Mouse (Mus musculus) frontal cortex, postnatal 10 days (tissue): ENCODE data around the gene Fut8.
"Not testable (repeated sequence)": the region's sequence is repeated elsewhere in the genome, so short reads cannot be mapped to it uniquely, and the experiment has no call there.

Experiments
- DNase-seq, 2 experiments: peaks; one replicate each; pipeline ENCODE4 v3.0.0; 2022; ENCODE audit warnings: low spot score in 2 of 2, mixed read lengths in 1 of 2

Fut8 gene

GRCm38 (mm10) chr12:77222272-77222874 is 15.6 kb upstream of the Fut8 start:
- DNase-seq, result no peak

DNA sequence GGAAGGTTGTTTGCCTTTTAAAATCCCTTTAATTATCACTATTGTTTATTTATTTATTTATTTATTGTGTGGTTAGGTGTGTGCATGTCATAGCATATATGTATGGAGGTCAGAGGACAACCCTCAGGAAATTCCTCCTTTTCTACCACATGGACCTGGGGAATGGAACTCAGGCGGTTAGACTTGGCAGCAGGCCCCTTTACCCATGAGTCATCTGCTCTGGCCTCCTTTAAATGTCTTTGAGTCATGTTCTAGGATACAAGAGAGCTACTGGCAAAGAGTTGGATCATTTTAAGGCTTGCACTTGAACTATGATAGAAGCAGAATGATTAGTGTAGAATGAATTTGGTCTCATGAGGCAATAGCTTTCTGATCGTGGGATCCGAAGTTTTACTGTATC is 14.3 kb upstream of the Fut8 start:
- DNase-seq, result no peak

GRCm38 (mm10) chr12:77224121-77224520 is 13.8 kb upstream of the Fut8 start:
- DNase-seq, result no peak

- no peak for DNase-seq
These were observed 13.0 kb upstream of the Fut8 start for GRCm38 (mm10) chr12:77224891-77225290.

DNA sequence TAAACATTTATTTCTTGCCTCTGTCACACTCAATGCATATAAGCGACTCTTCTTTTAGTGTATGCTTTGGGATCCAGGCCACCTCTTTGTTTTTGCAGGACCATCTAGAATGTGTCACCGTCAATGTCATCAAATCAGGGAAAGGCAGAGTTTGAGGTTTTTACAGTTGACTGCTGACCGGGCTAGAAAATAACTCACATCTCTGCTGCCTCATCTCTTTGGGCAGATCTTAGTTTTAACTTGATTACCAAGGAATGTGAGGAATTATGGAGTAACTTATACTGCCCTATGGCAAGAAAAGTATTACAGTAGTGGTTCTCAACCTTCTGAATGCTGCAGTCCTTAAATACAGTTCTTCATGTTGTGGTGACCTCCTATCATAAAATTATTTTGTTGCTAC is 12.2 kb upstream of the Fut8 start:
- DNase-seq, result no peak

GRCm38 (mm10) chr12:77235958-77236357 is 2.0 kb upstream of the Fut8 start:
- DNase-seq, result no peak

DNA sequence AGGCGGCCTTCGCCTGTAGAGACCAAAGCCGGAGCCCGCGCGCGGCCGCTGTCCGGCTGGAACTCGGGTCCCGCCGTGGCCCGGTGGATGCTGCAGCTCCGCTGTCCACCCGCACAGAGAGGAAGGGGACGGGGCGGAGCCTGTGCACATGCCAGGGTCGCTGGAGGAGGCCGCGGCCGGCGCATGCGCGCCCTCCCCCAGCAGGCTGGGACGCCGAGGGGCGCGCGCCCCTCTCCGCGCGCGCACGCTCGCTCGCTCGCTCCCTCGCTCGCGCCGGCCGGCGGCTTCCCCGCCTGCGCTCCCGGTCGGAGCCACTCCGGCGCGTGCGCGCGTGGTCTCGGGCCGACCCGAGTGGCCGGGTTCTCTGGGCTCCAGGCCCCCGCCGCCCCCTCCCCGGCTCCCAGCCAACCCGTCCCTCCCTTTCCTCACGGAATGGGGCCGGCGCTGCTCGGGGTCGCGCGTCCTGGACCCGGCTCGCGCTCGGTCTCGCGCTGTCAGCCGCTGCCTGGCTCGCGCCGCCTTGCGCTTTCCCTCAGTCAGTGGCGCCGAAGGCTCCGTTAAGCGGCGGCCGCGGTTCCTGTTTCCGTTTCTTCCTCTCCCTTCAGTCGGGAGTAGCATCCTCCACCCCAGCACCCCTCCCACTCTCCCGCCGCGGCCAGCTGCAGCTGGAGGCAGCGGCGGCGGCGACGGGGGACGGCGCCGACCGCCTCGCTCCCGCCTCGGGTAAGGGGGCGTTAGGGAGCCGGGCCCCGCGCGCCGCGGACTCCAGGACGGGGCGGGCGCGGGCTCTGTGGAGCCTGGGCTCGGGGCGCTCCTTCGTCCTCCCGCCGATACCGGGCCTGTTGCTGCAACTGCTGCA is 835 bp downstream of the Fut8 start:
- peak; percentile 85 to 91 for DNase-seq

GRCm38 (mm10) chr12:77239390-77240061 is 1.6 kb downstream of the Fut8 start:
- peak in 1 of 2 experiments; percentile 28 for DNase-seq

GRCm38 (mm10) chr12:77240372-77240771 is 2.4 kb downstream of the Fut8 start:
- DNase-seq, result no peak

DNA sequence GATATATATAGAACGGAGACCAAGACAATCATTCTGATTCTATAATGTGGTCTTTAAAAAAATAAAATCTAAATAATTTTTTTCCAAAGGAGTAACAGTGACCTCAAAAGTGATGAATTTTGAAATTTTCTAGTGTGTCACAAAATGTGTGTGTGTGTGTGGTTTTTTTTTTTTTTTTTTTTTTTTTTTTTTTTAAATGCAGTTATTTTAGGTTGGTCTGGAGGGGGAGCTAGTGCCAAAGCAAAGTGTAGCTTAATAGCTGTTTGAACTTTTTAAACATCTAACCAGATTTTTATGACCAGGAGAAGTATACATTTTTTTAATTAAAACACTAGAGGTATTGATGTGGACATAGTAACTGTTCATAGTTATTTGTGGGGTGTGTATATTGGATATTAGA is 2.9 kb downstream of the Fut8 start:
- DNase-seq, result no peak

DNA sequence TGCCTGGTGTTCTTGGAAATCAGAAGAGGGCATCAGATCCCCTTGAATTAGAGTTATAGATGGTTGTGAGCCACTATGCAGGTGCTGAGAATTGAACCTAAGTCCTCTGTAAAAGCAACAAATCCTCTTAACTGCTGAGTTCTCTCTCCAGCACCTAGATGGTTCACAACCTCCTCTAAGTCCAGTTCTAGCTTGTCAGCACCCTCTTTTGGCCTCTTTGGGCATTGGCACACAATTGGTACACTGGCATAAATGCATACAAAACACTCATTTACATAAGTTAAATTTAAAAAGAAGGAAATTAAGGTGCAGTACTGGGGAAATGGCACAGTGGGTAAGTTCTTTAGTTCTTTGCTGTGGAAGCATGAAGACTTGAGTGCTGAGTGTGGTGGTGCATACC is 24.7 kb downstream of the Fut8 start:
- no peak for DNase-seq

- DNase-seq, result no peak
These were observed 25.9 kb downstream of the Fut8 start for GRCm38 (mm10) chr12:77263816-77264215.

DNA sequence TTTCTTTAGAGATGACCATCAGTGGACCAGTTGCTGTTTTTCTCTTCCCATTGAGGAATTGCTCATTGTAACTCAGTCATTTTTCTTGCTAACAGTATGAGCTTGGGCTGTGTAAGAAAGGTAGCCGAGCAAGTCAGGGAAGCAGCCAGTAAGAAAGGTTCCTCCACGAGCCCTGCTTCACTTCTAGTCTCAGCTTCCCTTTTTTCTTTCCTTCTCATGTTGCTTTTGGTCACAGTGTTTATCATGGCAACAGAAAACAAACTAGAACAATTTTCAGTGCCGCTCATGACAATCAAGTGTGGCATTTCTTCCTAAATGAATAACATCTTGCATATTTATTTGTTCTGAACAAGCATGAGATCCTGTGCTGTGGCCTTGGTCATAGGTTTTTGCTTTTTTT is 32.8 kb downstream of the Fut8 start:
- DNase-seq, result no peak

DNA sequence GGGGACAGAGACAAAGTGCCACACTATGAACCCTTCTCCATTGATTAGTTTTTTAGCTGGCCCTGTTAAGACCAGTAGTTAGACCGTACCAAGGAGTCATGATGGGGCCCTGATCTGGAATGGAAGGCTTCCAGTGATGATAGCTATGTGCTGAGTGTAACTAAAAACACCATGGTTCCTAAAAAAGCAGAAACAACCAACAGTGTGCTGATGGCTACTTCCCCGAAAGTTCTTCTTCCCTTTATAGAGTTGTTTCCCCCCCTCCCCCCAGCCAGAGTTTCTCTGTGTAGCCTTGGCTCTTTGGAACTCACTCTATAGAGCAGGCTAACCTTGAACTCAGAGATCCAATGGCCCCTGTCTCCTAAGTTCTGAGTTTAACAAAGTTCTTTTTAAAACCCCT is 50.6 kb downstream of the Fut8 start:
- DNase-seq, result no peak

DNA sequence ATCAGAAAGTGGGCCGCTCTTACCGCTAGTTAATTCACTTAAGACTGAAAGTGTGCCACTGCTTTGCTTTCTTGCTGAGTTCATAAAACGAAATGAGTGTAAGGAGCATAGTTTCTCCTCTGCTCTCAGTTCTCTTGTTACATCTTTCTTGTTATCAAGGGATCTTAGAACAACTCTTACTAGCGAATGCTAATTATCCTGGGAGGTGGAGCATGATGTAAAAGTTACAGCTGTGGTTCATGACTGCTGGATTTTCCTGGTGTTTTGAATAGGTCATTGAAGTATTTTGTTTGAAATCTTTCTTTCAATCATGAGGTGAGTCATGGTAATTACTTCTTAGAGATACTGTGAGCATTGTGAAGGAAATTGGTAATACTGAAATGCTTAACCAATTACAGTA is 53.1 kb downstream of the Fut8 start:
- DNase-seq, result no peak

- not testable (repeated sequence) for DNase-seq
These were observed 53.9 kb downstream of the Fut8 start for GRCm38 (mm10) chr12:77291864-77292263.

GRCm38 (mm10) chr12:77292375-77293258 is 54.7 kb downstream of the Fut8 start:
- DNase-seq, result no peak

GRCm38 (mm10) chr12:77296119-77296518 is 58.2 kb downstream of the Fut8 start:
- DNase-seq, result no peak

GRCm38 (mm10) chr12:77297114-77297513 is 59.2 kb downstream of the Fut8 start:
- no peak for DNase-seq

DNA sequence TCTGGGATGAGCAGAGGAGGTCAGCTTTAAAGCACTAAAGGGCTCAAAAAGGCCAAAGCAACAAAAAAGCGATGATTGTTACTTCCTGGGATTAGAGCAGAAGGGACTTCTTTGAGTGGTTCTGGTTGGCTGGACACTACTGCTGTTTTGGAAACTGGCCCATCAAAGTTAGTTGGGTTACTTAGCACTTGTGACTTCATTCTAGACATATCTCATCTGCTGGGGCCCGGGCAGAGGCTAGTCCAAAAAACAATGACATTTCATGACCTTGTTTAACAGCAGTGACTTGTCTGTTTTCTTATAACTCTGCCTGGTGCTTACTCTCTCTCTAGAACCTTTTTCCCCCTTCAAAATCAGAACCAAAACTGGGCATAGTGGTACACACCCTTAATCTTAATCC is 59.9 kb downstream of the Fut8 start:
- DNase-seq, result no peak

- no peak for DNase-seq
These were observed 64.1 kb downstream of the Fut8 start for GRCm38 (mm10) chr12:77302011-77302410.

DNA sequence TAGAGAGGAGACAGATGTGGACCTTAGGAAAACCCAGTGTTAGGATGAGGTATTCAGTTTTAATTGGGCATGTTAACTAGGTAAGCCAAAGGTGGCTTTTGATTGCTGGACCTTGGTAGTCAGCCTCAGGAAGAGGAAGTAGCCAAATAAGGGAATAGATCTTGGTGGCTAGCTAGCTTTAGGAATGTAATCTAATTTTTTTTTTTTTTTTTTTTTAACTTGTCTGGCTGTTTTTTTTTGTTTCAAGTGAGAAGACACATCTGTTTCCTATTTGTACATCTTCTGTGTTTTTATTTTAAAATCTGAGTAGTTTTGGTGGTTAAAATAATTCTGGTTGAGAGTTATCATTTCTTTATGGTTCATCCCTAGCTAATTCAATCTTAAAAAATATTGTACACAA is 65.4 kb downstream of the Fut8 start:
- no peak for DNase-seq
